Mouse (Mus musculus) left cerebral cortex, adult 2 months (tissue): ENCODE data around the gene Slc38a8. TPM values are rescaled to one million over a fixed set of nuclear protein-coding genes. Genes with fewer than 3 reads are reported as not detected.

Experiments used
- DNase-seq, 2 experiments: peaks; one replicate each; pipeline ENCODE4 v3.0.0; 2021 to 2022; ENCODE audit warnings: low spot score in 2 of 2, mixed read lengths in 1 of 2; ENCODE audit errors: extremely low spot score in 1 of 2
- H3K27ac ChIP-seq: fragments of 200-600 bp; 2 replicates; pipeline ENCODE4 v1.8.1; 2022
- H3K4me3 ChIP-seq: fragments of 200-600 bp; 2 replicates; pipeline ENCODE4 v1.8.1; 2022
- CTCF ChIP-seq: fragments of 200-600 bp; IDR thresholded peaks from 2 replicates; pipeline ENCODE4 v1.8.1; 2022; ENCODE audit warnings: antibody characterized with exemption, mild to moderate bottlenecking, moderate library complexity
- intact Hi-C: fragments of 180-260 bp; cut with DNase I; formaldehyde crosslinking; loops from one replicate; pipeline ENCODE4 v1.15.1; 2025
- total RNA-seq, 2 experiments: library from RNA; stranded (reverse); gene quantifications; 2 replicates each; pipeline ENCODE4 v1.2.3; 2021

Gene Slc38a8
- total RNA-seq, 2 experiments from 2014 or later = 0.30 to 0.48 TPM

DNA sequence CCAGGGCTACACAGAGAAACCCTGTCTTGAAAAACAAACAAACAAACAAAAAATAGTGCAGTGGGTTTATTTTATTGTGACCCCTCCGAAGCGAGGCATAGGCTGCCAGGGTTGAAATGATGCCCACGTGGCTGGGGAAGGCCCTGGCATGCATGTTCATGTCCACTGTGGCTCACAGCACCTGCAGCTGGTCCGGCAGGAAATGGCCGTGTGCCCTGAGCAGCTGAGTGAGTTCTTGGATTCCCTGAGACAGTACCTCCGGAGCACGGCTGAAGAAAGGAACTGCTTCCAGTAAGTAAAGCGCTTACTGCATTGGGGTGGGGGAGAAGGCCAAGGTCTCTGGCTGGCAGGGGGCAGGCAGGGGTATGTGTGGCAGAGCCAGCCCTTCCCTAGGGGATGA lies 33.4 kb downstream of the Slc38a8 start:
- H3K4me3 ChIP-seq = no peak overlapping the region
- intact Hi-C loops = no loop called here
- no peak for DNase-seq
- TF ChIP-seq CTCF = no peak
- no peak overlapping the region for H3K27ac ChIP-seq

- DNase-seq = no peak
- TF ChIP-seq CTCF = no peak
- Histone ChIP-seq H3K27ac (no peak overlapping the region), H3K4me3 (no peak overlapping the region)
- intact Hi-C loops = no loop called here
Observed at GRCm38 (mm10) chr8:119466794-119467193, 34.7 kb downstream of the Slc38a8 start.

DNA sequence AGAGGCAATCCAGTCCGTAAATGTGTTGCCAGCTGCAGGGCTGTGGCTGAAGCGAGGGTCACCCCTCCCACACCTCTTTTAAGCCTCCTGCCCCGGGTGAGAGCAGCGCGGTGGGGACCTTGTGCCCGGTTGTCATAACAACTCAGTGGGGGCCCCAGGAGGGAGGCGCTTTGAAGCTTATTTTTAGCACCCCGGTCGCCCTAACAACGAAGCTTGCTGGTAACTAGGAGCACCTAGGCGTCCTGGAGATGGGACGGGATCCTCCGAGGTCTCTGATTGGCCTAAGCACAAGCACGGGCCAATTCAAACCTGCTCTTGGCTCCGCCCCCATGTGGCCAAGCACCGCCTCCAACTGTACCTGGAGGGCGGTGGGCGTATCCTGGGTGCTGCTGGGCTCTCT lies 35.4 kb downstream of the Slc38a8 start:
- intact Hi-C loops = no loop called here
- H3K4me3 ChIP-seq = no peak overlapping the region
- DNase-seq = peak; percentile 41 to 68
- no peak overlapping the region for H3K27ac ChIP-seq
- TF ChIP-seq CTCF = no peak

DNA sequence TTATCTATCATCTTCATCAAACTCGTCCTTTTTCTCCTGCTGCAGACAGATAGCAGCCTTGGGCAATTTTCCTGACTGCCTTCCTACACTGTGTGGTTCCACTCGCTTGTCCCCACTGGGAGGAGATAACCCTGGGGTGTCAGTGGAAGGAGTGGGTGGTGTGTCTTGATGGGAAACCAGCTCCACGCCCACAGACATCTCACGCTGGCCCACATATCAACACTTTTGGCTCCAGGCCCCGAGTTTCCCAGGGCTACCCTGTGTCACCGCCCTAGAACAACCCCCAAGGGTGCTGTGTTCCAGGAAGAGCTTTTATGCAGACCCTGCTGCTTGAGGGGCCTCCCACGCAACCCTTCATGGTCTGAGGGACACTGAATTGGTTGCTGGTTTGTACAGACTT lies 37.8 kb downstream of the Slc38a8 start:
- intact Hi-C loops = no loop called here

DNA sequence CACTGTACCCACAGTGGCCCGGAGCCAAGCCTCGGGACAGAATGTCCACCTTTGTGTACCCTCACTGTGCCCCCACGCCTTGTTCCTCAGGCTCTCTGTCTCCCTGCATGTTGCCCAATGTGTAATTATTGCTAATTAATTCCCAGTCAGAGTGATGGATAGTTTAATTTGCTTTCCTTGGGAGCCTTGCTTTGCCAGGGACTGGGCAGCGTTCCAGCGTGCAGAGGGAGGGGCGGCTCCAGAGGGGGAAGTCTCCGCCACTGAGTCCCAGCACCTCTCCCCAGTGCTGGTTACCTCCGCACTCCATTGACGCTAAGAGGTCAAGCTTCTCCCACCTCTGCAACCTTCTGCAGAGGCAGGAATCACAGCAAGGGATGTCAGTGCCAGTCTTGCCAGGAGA lies 40.1 kb downstream of the Slc38a8 start:
- intact Hi-C loops = no loop called here
- H3K4me3 ChIP-seq = no peak overlapping the region
- no peak for DNase-seq
- no peak overlapping the region for H3K27ac ChIP-seq
- TF ChIP-seq CTCF = no peak

More for the DNA sequence above, 37.8 kb downstream of the Slc38a8 start:
- no peak overlapping the region for H3K4me3 ChIP-seq
- no peak for DNase-seq
- no peak for TF ChIP-seq CTCF
- no peak overlapping the region for H3K27ac ChIP-seq

- Histone ChIP-seq H3K4me3 (no peak overlapping the region), H3K27ac (no peak overlapping the region)
- no peak for DNase-seq
- intact Hi-C loops = no loop called here
- no peak for TF ChIP-seq CTCF
Observed at GRCm38 (mm10) chr8:119459724-119460123, 41.8 kb downstream of the Slc38a8 start.

DNA sequence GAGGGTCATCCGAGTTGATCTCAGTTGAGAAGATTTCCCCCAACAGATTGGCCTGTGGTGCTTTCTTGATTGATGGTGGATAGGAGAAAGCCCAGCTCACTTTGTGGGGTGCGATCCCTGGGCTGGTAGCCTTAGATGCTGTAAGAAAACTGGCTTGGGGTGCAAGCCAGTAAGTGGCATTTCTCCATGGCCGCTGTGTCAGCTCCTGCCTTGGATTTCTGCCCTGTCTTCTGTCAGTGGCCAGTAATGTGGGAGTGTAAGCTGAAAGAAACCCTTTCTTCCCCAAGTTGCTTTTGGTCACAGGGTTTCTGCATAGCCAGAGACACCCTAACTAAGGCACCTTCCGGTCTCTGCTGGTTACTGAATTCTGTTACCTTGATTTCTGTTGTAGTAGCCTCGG lies 45.5 kb downstream of the Slc38a8 start:
- no peak for TF ChIP-seq CTCF
- intact Hi-C loops = no loop called here
- no peak overlapping the region for H3K27ac ChIP-seq
- no peak overlapping the region for H3K4me3 ChIP-seq
- DNase-seq = no peak

GRCm38 (mm10) chr8:119452919-119453318 lies 48.6 kb downstream of the Slc38a8 start:
- intact Hi-C loops = no loop called here
- no peak for DNase-seq
- TF ChIP-seq CTCF = no peak
- Histone ChIP-seq H3K27ac (no peak overlapping the region), H3K4me3 (no peak overlapping the region)

- DNase-seq = no peak
- TF ChIP-seq CTCF = no peak
- no peak overlapping the region for H3K27ac ChIP-seq
- no peak overlapping the region for H3K4me3 ChIP-seq
- intact Hi-C loops = no loop called here
Observed at GRCm38 (mm10) chr8:119451131-119451530, 50.4 kb downstream of the Slc38a8 start.

- DNase-seq = peak; percentile 58 to 73
- no peak for TF ChIP-seq CTCF
- intact Hi-C loops = loop anchor here (2.0 kb wide), 1 partner anchor 47 kb away; no protein-coding TSS in a partner anchor
- H3K27ac ChIP-seq = peak overlapping the region; percentile 11; the same call in 1 of the 2 replicates
- no peak overlapping the region for H3K4me3 ChIP-seq
Observed at GRCm38 (mm10) chr8:119449627-119450026, 51.9 kb downstream of the Slc38a8 start.

DNA sequence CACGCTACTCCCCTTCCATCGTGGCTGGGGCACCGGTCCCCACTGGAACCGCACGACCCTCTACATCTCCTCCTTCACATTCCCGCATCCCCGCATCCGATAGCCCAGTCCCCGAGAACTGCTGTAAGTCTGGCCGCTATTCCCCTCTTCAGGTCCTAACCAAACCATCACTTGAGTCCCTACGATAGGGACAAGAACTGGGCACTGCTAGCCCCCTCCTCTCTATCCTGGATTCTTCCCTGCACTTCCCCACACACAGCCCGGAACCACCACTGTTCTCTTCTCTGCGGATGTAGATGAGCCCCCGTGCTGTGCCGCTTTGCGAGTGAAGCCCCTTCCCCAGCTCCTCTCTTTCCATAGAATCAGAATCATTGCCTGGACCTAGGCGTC lies 53.7 kb downstream of the Slc38a8 start:
- peak overlapping the region; percentile 42 for H3K4me3 ChIP-seq
- DNase-seq = no peak
- intact Hi-C loops = loop anchor here (2.0 kb wide), 4 partner anchors 49 to 331 kb away; partner anchors contain the start of genes Taf1c and Tldc1
- TF ChIP-seq CTCF = no peak
- no peak overlapping the region for H3K27ac ChIP-seq

DNA sequence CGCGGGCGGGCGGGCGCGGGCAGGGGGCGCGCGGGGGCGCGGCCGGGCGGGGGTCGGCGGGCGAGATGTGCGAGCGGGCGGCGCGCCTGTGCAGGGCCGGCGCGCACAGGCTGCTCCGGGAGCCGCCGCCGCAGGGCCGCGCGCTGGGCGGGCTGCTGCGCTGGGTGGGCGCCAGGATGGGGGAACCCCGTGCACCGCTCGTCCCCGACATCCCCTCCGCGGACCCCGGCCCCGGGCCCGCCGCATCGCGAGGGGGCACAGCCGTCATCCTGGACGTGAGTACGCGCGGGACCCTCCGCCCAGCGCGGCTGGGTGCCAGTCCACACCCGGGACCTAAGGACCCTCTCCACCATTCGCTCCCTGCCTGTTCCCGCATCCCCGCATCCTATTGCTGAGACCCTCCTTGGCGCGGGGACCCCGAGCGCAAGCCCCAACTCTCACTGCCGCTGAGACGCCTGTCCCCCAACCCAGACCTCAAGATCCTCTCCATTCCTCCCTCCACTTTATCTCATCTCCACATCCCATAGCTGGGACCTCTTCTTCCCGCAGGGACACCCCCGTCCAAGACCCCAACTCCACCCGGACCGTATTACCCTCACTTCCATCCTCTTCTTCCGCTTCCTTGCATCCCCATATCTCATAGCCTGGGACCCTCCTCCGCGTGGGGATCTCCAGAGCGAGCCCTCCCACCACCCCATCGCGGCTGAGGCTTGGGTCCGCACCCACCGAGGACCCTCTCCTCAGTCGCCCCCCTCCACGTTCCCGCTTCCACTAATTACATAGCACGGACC lies 54.3 kb downstream of the Slc38a8 start:
- DNase-seq = no peak
- Histone ChIP-seq H3K4me3 (peak overlapping the region; percentile 42), H3K27ac (peak overlapping the region; percentile 8; the same call in 1 of the 2 replicates)
- TF ChIP-seq CTCF = no peak
- intact Hi-C loops = loop anchor here (2.0 kb wide), 3 partner anchors 158 to 332 kb away; partner anchors contain the start of genes Taf1c and Tldc1
